ENCODE assay signal across 8 mouse cellular contexts in genomic region chr7:111156472-111157231, GRCm38 (mm10).
A peak's percentile ranks its signal among the peaks of the same experiment; 100 is the strongest.
DNase-seq lines count a peak whose midpoint lies in the region; ATAC-seq and TF ChIP-seq lines count a peak whose summit lies in the region.

No protein-coding gene starts in this region.

- peak; percentile 61 to 64; a peak in 3 of 4 replicates for TF ChIP-seq POLR2A in MEL (IDR thresholded peaks at IDR 0.05; ENCODE audit: control insufficient read depth in 1 of 2, insufficient read depth in 1 of 2, low read depth in 1 of 2, low read length in 2 of 2, poor library complexity in 1 of 2)

- TF ChIP-seq RAD21 in MEL (IDR thresholded peaks at IDR 0.05; ENCODE audit: low read depth, low read length), result no peak

- peak; percentile 4 to 5; a peak in 2 of 4 replicates for TF ChIP-seq EP300 in MEL (IDR thresholded peaks at IDR 0.05; ENCODE audit: low read depth in 1 of 2, low read length in 2 of 2)

- DNase-seq in forebrain, embryonic 10.5 days (ENCODE audit: extremely low spot score, low spot score), result no peak
- no peak for DNase-seq in forebrain, embryonic 11.5 days (ENCODE audit: low spot score)
- DNase-seq in MEL (ENCODE audit: low read depth, low spot score), result peak; percentile 81
- peak; percentile 48 for DNase-seq in embryo, embryonic 10 days (ENCODE audit: low spot score)
- peak; percentile 71 for DNase-seq in heart, adult 8-10 months (ENCODE audit: low spot score)
- peak; percentile 31 for DNase-seq in kidney, postnatal 0 days (ENCODE audit: low spot score)
- no peak for DNase-seq in neural tube, embryonic 11.5 days (ENCODE audit: low spot score)
- no peak for DNase-seq in thymus, postnatal 36 days

- H3K9ac ChIP-seq in forebrain, embryonic 11.5 days (ENCODE audit: low read length), result no peak overlapping the region
- peak overlapping the region; percentile 73 for H3K9ac ChIP-seq in MEL (ENCODE audit: control insufficient read depth, low read depth, low read length, poor library complexity, severe bottlenecking)
- no peak overlapping the region for H3K9ac ChIP-seq in kidney, postnatal 0 days (ENCODE audit: low read depth, low read length)
- H3K9ac ChIP-seq in neural tube, embryonic 11.5 days (ENCODE audit: low read length), result no peak overlapping the region

- H3K27me3 ChIP-seq in forebrain, embryonic 10.5 days (ENCODE audit: poor library complexity, severe bottlenecking), result no peaks in the 10 kb centered on the region
- no peaks in the 10 kb centered on the region for H3K27me3 ChIP-seq in forebrain, embryonic 11.5 days (ENCODE audit: control insufficient read depth, insufficient read depth, low read length)
- H3K27me3 ChIP-seq in MEL (ENCODE audit: control insufficient read depth in 1 of 2, insufficient read depth in 2 of 2, low read length in 2 of 2), result no peaks in the 10 kb centered on the region
- no peaks in the 10 kb centered on the region for H3K27me3 ChIP-seq in kidney, postnatal 0 days (ENCODE audit: insufficient read depth, low read length)
- no peaks in the 10 kb centered on the region for H3K27me3 ChIP-seq in neural tube, embryonic 11.5 days (ENCODE audit: control insufficient read depth, insufficient read depth, low read length)

- H3K4me3 ChIP-seq in forebrain, embryonic 10.5 days, result no peak overlapping the region
- H3K4me3 ChIP-seq in forebrain, embryonic 11.5 days (ENCODE audit: low read depth, low read length), result no peak overlapping the region
- peak overlapping the region; percentile 54 to 78 for H3K4me3 ChIP-seq in MEL (ENCODE audit: control insufficient read depth in 1 of 2, insufficient read depth in 1 of 2, low read depth in 2 of 2, low read length in 2 of 2)
- no peak overlapping the region for H3K4me3 ChIP-seq in kidney, postnatal 0 days (replicated peaks; ENCODE audit: low read depth, low read length)
- H3K4me3 ChIP-seq in neural tube, embryonic 11.5 days (ENCODE audit: low read depth, low read length), result no peak overlapping the region

- H3K27ac ChIP-seq in forebrain, embryonic 10.5 days, result peak overlapping the region; percentile 2; the same call in 1 of the 2 replicates
- H3K27ac ChIP-seq in forebrain, embryonic 11.5 days (ENCODE audit: low read depth, low read length), result no peak overlapping the region
- H3K27ac ChIP-seq in MEL (ENCODE audit: control insufficient read depth, low read depth, low read length), result peak overlapping the region; percentile 79
- H3K27ac ChIP-seq in kidney, postnatal 0 days, result peak overlapping the region; percentile 9; the same call in 1 of the 2 replicates
- H3K27ac ChIP-seq in neural tube, embryonic 11.5 days (ENCODE audit: low read depth, low read length), result no peak overlapping the region

- H3K4me2 ChIP-seq in forebrain, embryonic 11.5 days (ENCODE audit: low read depth, low read length, severe bottlenecking), result no peak overlapping the region
- no peak overlapping the region for H3K4me2 ChIP-seq in kidney, postnatal 0 days (ENCODE audit: low read length)
- 0 out of 2 replicates have a peak overlapping the region, but pooled peaks have one; percentile 14 for H3K4me2 ChIP-seq in neural tube, embryonic 11.5 days (ENCODE audit: low read depth)

- H3K79me2 ChIP-seq in MEL (ENCODE audit: control insufficient read depth, insufficient read depth, low read length, poor library complexity), result no peaks in the 10 kb centered on the region; the same call in 1 of the 2 replicates

- WGBS in forebrain, embryonic 10.5 days, result 63% methylated on average over 8 of the region's 8 CpGs
- 64% methylated on average over 8 of the region's 8 CpGs for WGBS in forebrain, embryonic 11.5 days
- WGBS in kidney, postnatal 0 days, result 26% methylated on average over 8 of the region's 8 CpGs
- WGBS in neural tube, embryonic 11.5 days, result 45% methylated on average over 8 of the region's 8 CpGs

- ATAC-seq in forebrain, embryonic 11.5 days (replicated peaks; ENCODE audit: low FRiP score), result no peak
- peak; percentile 73; the same call in 1 of the 2 replicates for ATAC-seq in kidney, postnatal 0 days (replicated peaks; ENCODE audit: low FRiP score, low read depth)
- ATAC-seq in neural tube, embryonic 11.5 days (ENCODE audit: insufficient read depth, low FRiP score, low TSS enrichment), result no peak

- no peaks in the 10 kb centered on the region for H3K36me3 ChIP-seq in forebrain, embryonic 10.5 days (replicated peaks)
- H3K36me3 ChIP-seq in forebrain, embryonic 11.5 days (ENCODE audit: control insufficient read depth, insufficient read depth, low read length), result no peaks in the 10 kb centered on the region
- peaks cover 0 to 11% of the 10 kb centered on the region in 2 experiments; a peak in 2 of 4 replicates for H3K36me3 ChIP-seq in MEL (ENCODE audit: control insufficient read depth in 1 of 2, insufficient read depth in 2 of 2, low read length in 2 of 2)
- no peaks in the 10 kb centered on the region for H3K36me3 ChIP-seq in kidney, postnatal 0 days (ENCODE audit: insufficient read depth, low read length)
- H3K36me3 ChIP-seq in neural tube, embryonic 11.5 days (ENCODE audit: control insufficient read depth, insufficient read depth, low read length), result no peaks in the 10 kb centered on the region

- no peak for TF ChIP-seq CTCF in MEL (IDR thresholded peaks at IDR 0.05 in 2 of 3, conservative IDR thresholded peaks at IDR 0.05 in 1 of 3; ENCODE audit: control insufficient read depth in 1 of 3, insufficient read depth in 1 of 3, low read depth in 2 of 3, low read length in 3 of 3, poor library complexity in 1 of 3, severe bottlenecking in 1 of 3)
- TF ChIP-seq CTCF in kidney, postnatal 0 days (IDR thresholded peaks at IDR 0.05; ENCODE audit: low read depth), result no peak

- peaks cover 16% of the 10 kb centered on the region for H3K4me1 ChIP-seq in forebrain, embryonic 10.5 days
- H3K4me1 ChIP-seq in forebrain, embryonic 11.5 days (replicated peaks; ENCODE audit: control insufficient read depth, insufficient read depth, low read length), result no peaks in the 10 kb centered on the region
- peaks cover 5 to 15% of the 10 kb centered on the region in 2 experiments for H3K4me1 ChIP-seq in MEL (ENCODE audit: control insufficient read depth in 1 of 2, insufficient read depth in 2 of 2, low read length in 2 of 2)
- no peaks in the 10 kb centered on the region; the same call in 1 of the 2 replicates for H3K4me1 ChIP-seq in kidney, postnatal 0 days (replicated peaks; ENCODE audit: insufficient read depth, low read length)
- H3K4me1 ChIP-seq in neural tube, embryonic 11.5 days (ENCODE audit: control insufficient read depth, insufficient read depth, low read length), result peaks cover 5% of the 10 kb centered on the region; the same call in 1 of the 2 replicates

- H3K9me3 ChIP-seq in forebrain, embryonic 10.5 days, result no peaks in the 10 kb centered on the region
- no peaks in the 10 kb centered on the region for H3K9me3 ChIP-seq in forebrain, embryonic 11.5 days (ENCODE audit: control insufficient read depth, low read length)
- H3K9me3 ChIP-seq in MEL (replicated peaks; ENCODE audit: insufficient read depth, low read length), result no peaks in the 10 kb centered on the region
- no peaks in the 10 kb centered on the region for H3K9me3 ChIP-seq in kidney, postnatal 0 days (replicated peaks; ENCODE audit: low read length)
- no peaks in the 10 kb centered on the region for H3K9me3 ChIP-seq in neural tube, embryonic 11.5 days (ENCODE audit: control insufficient read depth, low read length)

TF ChIP-seq in MEL, 35 proteins besides CTCF, POLR2A, EP300 and RAD21 (continues in another document):
- TF ChIP-seq E2F4 (IDR thresholded peaks at IDR 0.05; ENCODE audit: borderline replicate concordance, low read depth, low read length) (no peak), USF1 (IDR thresholded peaks at IDR 0.05; ENCODE audit: low read depth, low read length) (no peak), CHD1 (IDR thresholded peaks at IDR 0.05; ENCODE audit: low read depth, low read length) (no peak), MYC (IDR thresholded peaks at IDR 0.05; ENCODE audit: low read depth, low read length) (peak; percentile 73; the same call in 1 of the 2 replicates), POLR2AphosphoS2 (IDR thresholded peaks at IDR 0.05; ENCODE audit: low read length) (peak; percentile 34; the same call in 1 of the 2 replicates), ZC3H11A (IDR thresholded peaks at IDR 0.05; ENCODE audit: low read depth, low read length) (no peak), MYB (IDR thresholded peaks at IDR 0.05; ENCODE audit: low read depth, low read length) (no peak), TCF12 (IDR thresholded peaks at IDR 0.05; ENCODE audit: low read depth, low read length) (no peak), SMC3 (IDR thresholded peaks at IDR 0.05; ENCODE audit: low read depth, low read length) (no peak), GATA1 (IDR thresholded peaks at IDR 0.05; ENCODE audit: low read depth, low read length) (peak; percentile 54; the same call in 1 of the 2 replicates), MAZ (IDR thresholded peaks at IDR 0.05; ENCODE audit: low read depth, low read length) (no peak), NELFE (IDR thresholded peaks at IDR 0.05; ENCODE audit: low read depth, low read length) (peak; percentile 49), BHLHE40 (IDR thresholded peaks at IDR 0.05; ENCODE audit: borderline replicate concordance, low read depth, low read length) (no peak), TBP (IDR thresholded peaks at IDR 0.05; ENCODE audit: low read depth, low read length) (no peak), JUND (IDR thresholded peaks at IDR 0.05; ENCODE audit: low read depth, low read length) (no peak), ZKSCAN1 (IDR thresholded peaks at IDR 0.05; ENCODE audit: low read depth, low read length) (no peak), ZNF384 (IDR thresholded peaks at IDR 0.05; ENCODE audit: low read depth, low read length) (no peak), ETS1 (IDR thresholded peaks at IDR 0.05; ENCODE audit: low read depth, low read length) (peak; percentile 8; the same call in 1 of the 2 replicates), USF2 (IDR thresholded peaks at IDR 0.05; ENCODE audit: borderline replicate concordance in 1 of 2, insufficient read depth in 1 of 2, low read depth in 1 of 2, low read length in 2 of 2) (no peak), UBTF (IDR thresholded peaks at IDR 0.05; ENCODE audit: borderline replicate concordance, insufficient read depth, low read depth, low read length) (no peak), KAT2A (conservative IDR thresholded peaks at IDR 0.05; ENCODE audit: low read depth, low read length) (no peak; the same call in 1 of the 2 replicates), SIN3A (IDR thresholded peaks at IDR 0.05; ENCODE audit: low read length) (peak; percentile 4), ELF1 (IDR thresholded peaks at IDR 0.05; ENCODE audit: low read depth, low read length) (no peak), HCFC1 (IDR thresholded peaks at IDR 0.05; ENCODE audit: low read depth, low read length) (no peak), MAFK (IDR thresholded peaks at IDR 0.05; ENCODE audit: borderline replicate concordance, low read depth, low read length) (no peak), RCOR1 (IDR thresholded peaks at IDR 0.05; ENCODE audit: low read depth, low read length) (peak; percentile 62), GABPA (IDR thresholded peaks at IDR 0.05; ENCODE audit: low read depth, low read length) (no peak), MAX (IDR thresholded peaks at IDR 0.05; ENCODE audit: low read length) (peak; percentile 56)

Comparison
In these comparisons a context has a peak if more than half of its experiments do, and no peak if none do; other contexts are left out.
1. H3K27ac ChIP-seq: peak in forebrain, embryonic 10.5 days (single experiment), MEL (single experiment) and kidney, postnatal 0 days (single experiment); none in forebrain, embryonic 11.5 days (single experiment) and neural tube, embryonic 11.5 days (single experiment).
2. DNase-seq: peak in MEL (single experiment), embryo, embryonic 10 days (single experiment), heart, adult 8-10 months (single experiment) and kidney, postnatal 0 days (single experiment); none in forebrain, embryonic 10.5 days (single experiment), forebrain, embryonic 11.5 days (single experiment), neural tube, embryonic 11.5 days (single experiment) and thymus, postnatal 36 days (0 of 2).
3. H3K4me3 ChIP-seq: peak in MEL (2 of 2); none in forebrain, embryonic 10.5 days (single experiment), forebrain, embryonic 11.5 days (single experiment), kidney, postnatal 0 days (single experiment) and neural tube, embryonic 11.5 days (single experiment).